Mouse (Mus musculus) gonadal fat pad, adult 2 months (tissue): ENCODE data around the gene Rundc1. TPM values are rescaled to one million over a fixed set of nuclear protein-coding genes. Genes with fewer than 3 reads are reported as not detected.
A peak's percentile ranks its signal among the peaks of the same experiment; 100 is the strongest.
"Not testable (repeated sequence)": the region's sequence is repeated elsewhere in the genome, so short reads cannot be mapped to it uniquely, and the experiment has no call there.

ENCODE experiments used
- DNase-seq: peaks from one replicate; pipeline ENCODE4 v3.0.0-alpha.2; 2012; ENCODE audit warnings: low read depth
- polyA plus RNA-seq: library from polyadenylated mRNA; depleted of rRNA; stranded (reverse); fragments of >200 nt; gene quantifications from 2 replicates; pipeline ENCODE4 v1.2.3, GENCODE M21; 2012

Gene Rundc1
- polyA plus RNA-seq, 1 experiment = 26.5 TPM

DNA sequence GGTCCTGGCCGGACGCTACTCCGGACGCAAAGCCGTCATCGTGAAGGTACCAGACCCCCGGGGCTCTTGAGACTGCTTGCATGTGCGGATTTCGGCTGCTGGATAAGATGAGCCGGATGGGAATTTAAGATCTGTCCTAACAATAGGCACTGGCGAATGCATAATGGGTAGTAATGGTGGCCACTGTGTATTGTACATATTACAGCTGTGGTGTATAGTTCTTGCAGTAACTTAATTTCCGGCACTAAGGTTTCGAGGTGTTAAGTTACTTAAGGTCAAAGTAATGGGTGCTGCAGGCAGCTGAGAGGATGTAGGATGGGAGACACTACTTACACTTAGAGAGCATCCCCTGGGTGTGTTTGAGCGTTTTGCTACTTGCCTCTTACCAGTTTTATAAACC is 17.9 kb downstream of the Rundc1 start:
- DNase-seq = no peak

DNA sequence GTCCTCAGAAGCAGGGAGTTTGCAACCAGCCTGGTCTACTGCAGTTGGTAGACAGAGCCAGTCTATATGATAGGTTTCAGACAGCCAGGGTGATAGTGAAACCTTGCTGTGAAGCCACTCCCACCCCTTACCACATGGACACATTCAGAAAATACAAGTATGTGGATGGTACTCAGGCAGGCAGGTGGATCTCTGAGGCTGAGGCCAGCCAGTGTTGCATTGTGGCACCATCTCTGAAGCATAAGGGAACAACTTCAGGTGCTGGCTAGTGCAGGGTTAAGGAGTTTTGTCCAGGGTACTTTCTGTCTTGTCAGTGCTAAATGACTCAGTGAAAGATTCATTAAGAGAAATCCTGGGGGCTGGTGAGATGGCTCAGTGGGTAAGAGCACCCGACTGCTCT is 21.4 kb downstream of the Rundc1 start:
- DNase-seq = no peak

DNA sequence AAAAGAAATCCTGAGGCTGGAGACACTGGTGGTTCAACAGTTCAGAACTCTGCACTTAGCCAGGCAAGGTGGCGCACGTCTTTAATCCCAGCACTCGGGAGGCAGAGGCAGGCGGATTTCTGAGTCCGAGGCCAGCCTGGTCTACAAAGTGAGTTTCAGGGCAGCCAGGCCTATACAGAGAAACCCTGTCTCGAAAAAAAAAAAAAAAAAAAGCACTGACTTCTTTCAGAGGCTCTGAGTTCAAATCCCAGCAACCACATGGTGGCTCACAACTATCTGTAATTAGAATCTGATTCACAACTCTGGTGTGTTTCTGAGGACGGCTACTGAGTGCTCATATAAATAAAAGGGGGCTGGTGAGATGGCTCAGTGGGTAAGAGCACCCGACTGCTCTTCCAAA is 22.0 kb downstream of the Rundc1 start:
- DNase-seq = not testable (repeated sequence)

DNA sequence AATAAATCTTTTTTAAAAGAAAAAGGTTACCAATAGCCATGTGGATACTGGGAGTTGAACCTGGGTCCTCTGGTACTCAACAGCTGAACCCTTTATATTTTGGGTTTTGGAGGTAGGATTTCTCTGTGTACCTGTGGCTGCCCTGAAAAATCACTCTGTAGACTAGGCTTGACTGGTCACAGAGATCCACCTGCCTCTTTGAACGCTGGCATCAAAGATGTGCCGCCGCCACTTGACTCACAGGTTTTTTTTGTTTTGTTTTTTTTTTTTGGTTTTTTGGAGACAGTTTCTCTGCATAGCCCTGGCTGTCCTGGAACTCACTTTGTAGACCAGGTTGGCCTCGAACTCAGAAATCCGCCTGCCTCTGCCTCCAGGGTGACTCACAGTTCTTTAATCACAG is 22.9 kb downstream of the Rundc1 start:
- no peak for DNase-seq

DNA sequence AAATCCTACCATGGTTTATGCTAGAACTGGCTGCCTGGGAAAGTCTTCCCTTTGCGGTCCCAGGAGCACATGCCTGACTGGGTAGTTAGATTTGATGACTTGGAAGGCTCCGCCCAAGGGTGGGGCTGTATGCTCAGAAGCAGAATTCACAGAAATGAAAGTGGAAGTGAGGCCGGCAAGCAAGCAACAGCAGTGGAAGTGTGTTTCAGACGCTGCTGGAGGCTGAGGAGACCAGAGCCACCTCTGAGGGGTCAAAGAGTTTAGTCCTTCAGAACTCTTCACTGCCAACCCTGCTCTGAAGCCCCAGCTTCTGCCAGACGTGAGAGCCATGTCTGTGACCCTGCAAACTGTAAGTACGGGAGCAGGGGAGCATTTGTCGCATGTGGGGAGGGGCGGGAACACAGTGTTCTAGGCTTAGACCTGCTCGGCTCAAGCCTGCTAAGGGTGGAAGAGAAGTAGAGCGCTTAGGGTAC is 23.4 kb downstream of the Rundc1 start, which contains the start of gene Ifi35:
TSS of gene Ifi35 (plus strand) at position 134 of the 473 bp plus-strand sequence.
- no peak for DNase-seq

DNA sequence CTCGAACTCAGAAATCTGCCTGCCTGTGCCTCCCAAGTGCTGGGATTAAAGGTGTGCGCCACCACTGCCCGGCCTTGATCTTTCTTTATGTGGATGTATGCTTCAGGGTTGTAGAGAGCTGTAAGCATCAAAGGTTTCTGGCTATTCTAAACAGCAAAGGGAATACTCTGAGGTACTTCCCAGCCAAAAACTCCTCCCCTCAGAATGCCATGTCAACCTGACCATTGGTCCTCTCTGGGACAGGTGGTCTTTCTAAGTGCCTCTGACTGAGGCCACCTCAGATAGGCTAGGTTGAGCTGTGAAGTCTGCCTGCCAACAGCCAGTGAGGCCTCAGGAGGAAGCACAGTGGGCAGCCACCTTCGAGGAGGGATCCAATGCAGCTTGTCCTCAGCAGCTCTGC is 24.0 kb downstream of the Rundc1 start:
- DNase-seq = no peak

DNA sequence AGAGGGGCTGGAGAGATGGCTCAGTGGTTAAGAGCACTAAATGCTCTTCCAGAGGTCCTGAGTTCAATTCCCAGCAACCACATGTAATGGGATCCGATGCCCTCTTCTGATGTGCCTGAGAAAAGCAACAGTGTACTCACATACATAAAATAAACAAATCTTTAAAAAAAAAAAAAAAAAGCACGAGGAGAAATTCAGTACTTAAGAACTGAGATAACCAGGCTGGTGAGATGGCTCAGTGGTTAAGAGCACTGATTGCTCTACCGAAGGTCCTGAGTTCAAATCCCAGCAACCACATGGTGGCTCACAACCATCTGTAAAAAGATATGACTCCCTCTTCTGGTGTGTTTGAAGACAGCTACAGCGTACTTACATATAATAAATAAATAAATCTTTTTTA is 24.7 kb downstream of the Rundc1 start:
- not testable (repeated sequence) for DNase-seq

DNA sequence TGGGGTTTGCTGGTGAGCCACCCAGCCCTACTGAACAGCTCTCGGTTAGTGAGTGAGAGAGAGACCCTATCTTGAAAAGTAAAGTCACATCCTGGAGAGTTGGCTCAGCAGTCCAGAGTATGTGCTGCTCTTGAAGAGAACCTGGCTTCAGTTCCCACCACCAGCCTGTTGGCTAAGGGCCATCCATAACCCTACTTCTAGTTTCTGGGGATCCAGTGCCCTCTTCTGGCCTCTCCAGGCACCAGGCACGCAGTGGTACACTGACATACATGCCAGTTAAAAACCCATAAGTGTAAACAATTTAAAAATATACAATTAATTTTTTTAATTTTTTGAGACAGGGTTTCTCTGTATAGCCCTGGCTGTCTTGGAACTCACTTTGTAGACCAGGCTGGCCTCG is 25.5 kb downstream of the Rundc1 start:
- no peak for DNase-seq

DNA sequence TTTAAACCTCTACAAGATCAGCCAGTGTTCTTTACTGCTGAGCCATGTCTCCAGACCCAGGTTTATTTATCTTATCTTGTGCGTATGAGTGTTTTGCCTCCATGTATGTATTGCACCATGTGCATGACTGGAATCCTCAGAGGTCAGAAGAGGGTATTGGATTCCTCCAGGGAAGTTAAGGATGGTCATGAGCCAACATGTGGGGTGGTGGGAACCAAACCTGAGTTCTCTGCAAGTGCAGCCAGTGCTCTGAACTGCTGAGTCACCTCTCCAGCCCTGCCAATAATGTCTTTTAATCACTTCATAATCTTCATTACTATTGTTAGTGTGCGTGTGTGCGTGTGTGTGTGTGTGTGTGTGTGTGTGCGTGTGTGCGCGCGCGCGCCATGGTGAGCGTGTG is 26.7 kb downstream of the Rundc1 start:
- DNase-seq = peak; percentile 70

DNA sequence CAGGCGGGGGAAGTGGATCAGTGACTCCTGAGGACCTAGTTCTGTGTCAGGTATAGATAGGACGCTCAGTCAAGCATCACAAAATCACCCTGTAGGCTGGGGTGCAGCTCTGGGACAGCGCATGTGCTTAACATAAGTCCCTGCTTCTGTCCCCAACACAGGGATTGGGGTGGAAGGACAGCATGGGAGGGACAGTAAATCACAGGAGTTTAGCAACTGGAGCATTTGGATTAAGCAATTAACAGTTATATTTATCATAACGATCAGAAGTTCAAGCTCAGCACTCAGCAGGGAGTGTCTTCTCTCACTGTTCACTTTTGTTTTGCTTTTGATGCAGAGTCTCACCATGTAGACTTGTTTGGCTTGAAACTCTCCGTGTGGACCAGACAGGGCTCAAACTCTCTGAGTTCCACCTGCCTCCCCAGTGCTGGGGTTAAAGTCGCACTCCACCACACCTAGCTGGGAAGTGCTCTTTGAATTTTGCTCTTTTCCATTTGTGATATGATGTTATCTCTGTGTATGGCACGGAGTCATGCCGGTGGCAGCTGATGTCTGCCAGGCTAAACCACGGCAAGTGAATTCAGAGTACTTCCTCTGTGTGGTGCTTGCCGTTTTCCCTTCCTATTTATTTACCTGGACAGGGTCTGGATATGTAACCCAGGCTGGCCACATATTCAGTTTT is 27.3 kb downstream of the Rundc1 start:
- DNase-seq = peak; percentile 65

DNA sequence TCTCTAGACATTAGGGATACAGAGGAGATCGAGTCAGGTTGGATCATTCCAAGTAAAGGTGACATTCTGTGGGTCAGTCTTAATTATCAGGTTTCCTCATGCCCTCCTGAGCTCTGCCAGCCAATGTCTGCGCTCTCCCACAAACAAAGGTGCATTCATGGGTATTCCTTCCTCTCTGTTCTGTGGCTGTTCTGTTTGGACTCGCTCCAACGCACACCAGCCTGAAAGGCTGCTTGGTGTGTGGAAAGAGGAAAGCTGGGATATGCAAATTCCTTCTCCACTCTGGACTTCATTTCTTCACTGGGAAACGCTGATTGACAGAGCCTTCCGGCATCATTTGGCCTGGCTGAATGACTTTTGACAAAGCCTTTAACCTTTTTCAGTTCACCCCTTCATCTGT is 29.8 kb downstream of the Rundc1 start:
- DNase-seq = peak; percentile 87

DNA sequence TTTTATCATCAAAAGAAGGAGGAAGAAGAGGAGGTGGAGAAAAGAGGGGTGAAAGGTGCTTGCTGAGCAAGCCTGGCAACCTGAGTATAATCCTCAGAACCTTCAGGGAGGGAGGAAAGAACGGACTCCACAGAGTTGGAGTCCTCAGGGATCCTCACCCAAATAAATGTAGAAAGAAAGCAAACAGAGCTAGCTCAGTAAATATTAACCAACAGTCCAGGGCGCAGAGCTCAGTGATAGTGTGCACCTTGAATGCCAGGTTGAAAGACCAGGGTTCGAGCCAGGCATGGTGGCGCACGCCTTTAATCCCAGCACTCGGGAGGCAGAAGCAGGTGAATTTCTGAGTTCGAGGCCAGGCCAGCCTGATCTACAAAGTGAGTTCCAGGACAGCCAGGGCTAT is 30.7 kb downstream of the Rundc1 start:
- no peak for DNase-seq

DNA sequence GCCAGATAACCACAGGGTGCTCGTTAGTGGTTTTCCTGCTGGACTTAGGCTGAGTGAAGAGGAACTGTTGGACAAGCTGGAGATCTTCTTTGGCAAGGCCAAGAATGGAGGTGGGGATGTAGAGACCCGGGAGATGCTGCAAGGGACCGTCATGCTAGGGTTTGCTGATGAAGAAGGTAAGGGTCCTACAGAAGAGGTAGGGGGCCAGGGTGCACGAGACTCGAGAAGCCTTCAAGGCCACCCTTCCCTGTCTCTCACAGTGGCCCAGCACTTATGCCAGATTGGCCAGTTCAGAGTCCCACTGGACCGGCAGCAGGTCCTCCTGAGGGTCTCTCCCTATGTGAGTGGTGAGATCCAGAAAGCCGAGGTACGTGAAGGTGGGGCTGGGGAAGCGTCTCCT is 32.7 kb downstream of the Rundc1 start:
- no peak for DNase-seq

DNA sequence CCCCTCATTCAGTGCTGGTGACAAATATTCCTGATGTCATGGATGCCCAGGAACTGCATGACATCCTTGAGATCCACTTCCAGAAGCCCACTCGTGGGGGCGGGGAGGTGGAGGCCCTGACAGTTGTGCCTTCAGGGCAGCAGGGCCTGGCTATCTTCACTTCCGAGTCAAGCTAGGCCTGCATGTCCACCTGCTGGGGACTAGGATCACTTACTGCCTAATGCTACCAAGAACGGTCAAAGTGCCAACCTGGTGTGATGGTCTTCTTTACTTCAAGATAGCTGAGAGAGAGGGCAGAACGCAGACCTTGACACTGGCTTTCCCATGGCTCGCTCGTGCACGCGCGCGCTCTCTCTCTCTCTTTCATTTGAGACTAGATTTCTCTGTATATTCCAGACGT is 33.3 kb downstream of the Rundc1 start:
- no peak for DNase-seq

DNA sequence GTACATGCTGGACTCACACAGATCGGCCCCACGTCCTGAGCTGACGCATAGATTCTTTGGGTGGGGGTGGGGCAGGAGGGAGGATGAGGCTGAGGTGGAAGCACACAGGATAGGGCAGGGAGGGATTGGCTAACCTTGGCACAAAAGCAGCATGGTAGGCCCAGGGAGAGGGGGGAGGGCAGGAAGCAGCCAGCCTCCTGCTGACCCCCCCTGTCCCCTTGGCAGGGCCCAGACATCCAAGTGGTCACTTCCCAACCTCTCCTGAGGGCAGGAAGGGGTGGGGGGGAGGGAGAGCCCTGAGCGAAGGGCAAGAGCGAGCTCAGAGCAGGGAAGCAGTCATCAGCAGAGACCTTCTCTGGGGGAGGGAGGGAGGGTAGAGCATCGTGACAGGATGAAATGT is 34.8 kb downstream of the Rundc1 start:
- DNase-seq = no peak

DNA sequence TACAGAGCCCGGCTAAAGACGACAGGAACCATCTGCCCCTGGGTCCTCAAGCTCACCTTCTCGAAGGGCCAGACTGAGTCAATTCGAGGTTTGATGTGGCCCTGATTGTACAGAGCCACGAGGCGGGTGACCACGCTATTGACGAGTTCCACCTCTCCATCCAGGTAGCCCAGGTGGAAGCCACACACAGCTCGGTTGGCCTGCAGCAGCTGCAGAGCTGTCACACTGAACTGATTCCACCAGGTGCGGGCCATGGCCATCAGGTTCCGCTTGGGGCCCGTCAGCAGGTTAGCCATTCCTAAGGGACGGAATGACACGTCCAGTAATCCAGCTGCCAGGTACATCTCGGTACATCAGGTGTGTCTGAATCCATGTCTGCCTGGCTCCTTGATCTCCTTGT is 35.4 kb downstream of the Rundc1 start:
- no peak for DNase-seq

DNA sequence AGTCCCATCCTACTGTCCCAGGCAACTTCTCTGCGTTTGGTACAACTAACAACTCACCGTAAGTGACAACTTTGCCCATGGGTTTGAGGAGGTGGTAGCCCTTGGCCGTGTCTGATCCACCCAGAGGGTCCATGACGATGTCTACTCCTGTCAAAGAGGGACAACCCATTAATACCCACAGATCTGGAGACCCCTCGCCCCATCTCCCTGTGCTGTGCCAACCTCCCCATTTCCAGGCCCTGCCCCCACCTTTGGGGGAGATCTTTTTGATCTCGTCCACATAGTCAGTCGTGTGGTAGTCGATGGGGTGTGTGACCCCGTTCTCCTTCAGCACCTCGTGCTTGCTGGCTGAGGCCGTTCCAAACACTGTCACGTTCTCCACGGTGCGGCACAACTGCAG is 37.3 kb downstream of the Rundc1 start:
- no peak for DNase-seq

DNA sequence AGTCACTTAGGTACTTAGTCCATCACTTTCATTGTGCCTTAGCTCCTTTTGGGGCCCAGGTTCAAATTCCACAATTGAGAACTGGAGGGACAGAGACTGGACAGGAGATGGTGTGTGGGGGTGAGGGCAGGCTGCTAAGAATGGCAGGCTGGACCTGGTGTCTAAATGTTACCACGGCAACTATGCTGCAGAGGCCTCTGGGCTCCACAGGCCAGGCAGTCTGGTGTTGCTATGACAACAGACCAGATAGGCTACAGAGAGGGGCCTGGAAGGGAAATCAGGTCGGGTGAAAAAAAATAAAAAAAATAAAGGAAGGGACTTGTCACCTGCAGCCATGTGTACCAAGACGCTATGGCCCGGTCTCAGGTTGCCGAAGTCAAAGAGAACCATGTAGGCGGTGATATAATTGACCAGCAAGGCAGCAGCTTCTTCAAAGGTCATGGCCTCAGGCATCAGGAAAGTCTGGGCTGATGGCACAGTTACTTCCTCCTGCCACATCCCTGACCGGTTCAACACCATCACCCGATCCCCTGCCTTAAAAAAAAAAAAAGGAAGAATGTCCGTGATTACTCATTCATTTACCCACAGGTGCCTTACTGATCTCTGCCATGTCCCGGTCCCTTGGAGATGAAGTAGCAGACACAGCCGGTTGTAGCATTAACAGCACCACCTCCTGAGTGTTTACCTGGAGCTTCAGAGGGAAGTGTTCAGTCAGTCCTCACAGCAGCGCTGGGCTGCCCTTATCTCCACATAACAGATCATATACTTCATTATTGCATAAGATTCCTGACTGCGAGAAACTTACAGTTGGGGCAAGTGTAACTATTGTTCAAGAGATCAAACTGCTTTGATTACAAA is 37.9 kb downstream of the Rundc1 start:
- no peak for DNase-seq

DNA sequence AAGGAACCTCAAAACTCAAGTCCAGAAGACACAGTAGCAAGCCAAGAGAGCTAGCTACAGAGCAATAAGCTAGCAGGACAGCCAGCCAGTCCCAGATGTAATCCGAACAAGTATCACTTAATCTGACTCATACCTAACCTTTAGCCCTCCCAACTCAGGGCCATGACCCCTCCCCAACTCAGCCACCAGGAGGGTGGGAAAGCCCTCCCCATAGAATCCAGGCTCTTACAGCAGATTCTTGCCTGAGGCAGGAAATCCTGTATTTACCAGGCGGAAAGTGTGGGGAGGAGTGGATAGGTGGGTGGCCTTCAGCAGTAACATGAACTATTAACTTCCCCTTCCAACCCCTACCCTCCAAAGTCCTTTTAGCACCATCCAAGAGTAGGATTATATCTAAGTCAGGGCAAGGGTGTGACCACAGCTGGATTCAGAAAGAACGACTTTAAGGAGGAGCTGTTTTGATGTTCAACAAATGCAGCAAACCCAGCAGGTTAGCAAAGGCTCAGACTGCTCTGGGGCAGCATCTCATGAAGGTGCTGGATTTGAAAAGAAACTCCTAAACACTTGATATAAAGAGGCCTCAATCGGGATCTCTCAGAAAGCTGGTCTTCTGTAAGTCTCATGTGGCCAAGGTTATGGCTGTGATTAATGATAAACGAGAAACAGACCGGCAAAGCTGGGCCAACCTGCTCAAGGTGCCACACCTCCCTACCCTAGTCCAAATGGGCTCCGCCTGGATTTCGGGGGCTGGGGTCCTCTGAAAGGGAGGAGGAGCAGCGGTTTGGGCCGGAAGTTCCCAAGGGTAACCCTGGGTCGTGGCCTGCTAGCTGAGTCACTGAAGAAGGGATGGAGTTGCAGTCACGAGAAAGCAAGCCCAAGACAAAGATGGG is 39.6 kb downstream of the Rundc1 start, which contains the start of gene Rnd2:
TSS of gene Rnd2 (plus strand) at position 789 of the 890 bp plus-strand sequence.
- no peak for DNase-seq

DNA sequence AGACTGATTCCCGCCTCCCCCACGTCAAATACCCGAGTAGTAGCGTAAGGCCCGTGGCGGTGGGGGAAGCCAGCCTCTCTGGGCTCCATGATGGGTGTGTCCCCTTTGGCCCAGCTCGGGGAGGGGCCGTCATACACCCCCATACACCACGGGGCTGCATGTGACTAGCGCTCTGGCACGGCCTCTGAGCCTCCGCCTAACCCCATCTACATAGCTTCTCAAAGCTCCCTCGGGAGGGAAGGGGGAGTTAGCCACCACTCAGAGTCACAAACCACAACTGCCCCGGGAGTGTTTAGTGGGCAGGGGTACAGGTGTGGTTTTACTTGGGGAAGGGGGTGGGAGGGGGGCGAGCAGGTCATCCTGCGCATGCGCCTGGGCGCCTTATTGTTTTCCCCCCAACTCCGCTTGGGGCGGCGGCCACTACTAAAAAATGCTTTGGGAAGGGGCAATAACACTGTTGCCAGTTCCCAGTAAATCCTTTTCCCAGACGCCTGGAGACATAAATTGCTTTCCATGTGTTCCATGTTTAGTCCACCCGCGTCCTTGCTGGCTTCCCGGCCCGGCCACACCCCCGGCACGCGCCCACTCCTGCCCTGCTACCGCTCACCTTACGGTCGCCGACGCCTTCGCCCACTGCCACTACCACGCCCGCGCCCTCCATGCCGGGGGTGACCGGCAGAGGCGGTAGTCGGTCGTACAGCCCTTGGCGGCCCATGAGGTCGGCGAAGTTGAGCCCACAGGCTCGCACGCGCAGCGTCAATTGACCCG is 40.4 kb downstream of the Rundc1 start:
- DNase-seq = no peak

DNA sequence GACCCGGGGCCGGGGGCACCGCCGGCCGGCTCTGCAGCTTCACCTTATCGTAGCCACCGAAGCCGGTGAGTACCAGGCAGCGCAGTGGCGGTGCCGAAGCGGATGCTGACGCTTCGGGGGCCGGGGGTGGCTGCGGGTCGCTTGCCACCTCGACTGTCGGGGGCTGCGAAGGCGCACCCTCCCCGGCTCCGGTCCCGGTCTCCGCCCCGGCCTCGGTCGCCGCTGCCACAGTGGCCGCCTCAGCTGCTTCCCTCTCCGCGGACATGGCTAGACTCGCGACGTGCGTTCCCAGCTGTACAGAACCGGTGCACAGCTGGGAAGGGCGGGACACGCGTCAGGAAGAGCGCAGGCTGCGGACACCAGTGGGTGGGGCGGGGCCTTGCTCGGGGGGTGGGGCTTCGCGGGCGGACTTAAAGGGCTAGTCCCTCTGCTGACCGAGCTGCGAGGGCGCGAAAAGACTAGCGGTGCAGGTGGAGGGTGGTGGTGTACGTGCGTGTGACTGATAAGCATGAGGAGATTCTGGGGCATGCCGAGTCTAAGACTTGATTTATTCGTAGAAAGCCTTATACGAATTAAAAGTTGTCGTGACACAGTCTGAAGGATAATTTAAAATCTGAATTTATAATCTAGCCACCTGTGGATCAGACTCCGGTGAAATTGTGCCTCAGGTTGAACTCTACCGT is 41.1 kb downstream of the Rundc1 start, which contains the start of gene Vat1:
TSS of gene Vat1 (minus strand) at position 362 of the 683 bp plus-strand sequence.
- DNase-seq = no peak
